Mouse (Mus musculus) hindbrain, embryonic 12.5 days (tissue): Measurements from ENCODE around the gene Gpr107. TPM values are rescaled to one million over a fixed set of nuclear protein-coding genes. Genes with fewer than 3 reads are reported as not detected.

Source experiments
- ATAC-seq: fragments of 200-750 bp; cut with Nextera tagmentation; 2 replicates; pipeline ENCODE4 v1.8.0; 2017; ENCODE audit warnings: moderate TSS enrichment; ENCODE audit not compliant: low FRiP score
- H3K27ac ChIP-seq: fragments of 300-500 bp; sonication (generic); 2 replicates; pipeline ENCODE4 v1.5.1; 2016; ENCODE audit warnings: mild to moderate bottlenecking
- H3K27me3 ChIP-seq: fragments of 300-500 bp; sonication (generic); 2 replicates; pipeline ENCODE4 v1.6.1; 2016; ENCODE audit warnings: mild to moderate bottlenecking
- H3K36me3 ChIP-seq: fragments of 300-500 bp; sonication (generic); 2 replicates; pipeline ENCODE4 v1.6.1; 2016; ENCODE audit warnings: mild to moderate bottlenecking
- H3K4me1 ChIP-seq: fragments of 300-500 bp; sonication (generic); 2 replicates; pipeline ENCODE4 v1.6.1; 2016
- H3K4me2 ChIP-seq: fragments of 300-500 bp; sonication (generic); replicated peaks from 2 replicates; pipeline ENCODE4 v1.6.1; 2016; ENCODE audit warnings: mild to moderate bottlenecking
- H3K4me3 ChIP-seq: fragments of 300-500 bp; sonication (generic); 2 replicates; pipeline ENCODE4 v1.5.1; 2016; ENCODE audit warnings: mild to moderate bottlenecking
- H3K9ac ChIP-seq: fragments of 300-500 bp; sonication (generic); 2 replicates; pipeline ENCODE4 v1.6.1; 2016; ENCODE audit warnings: mild to moderate bottlenecking, moderate library complexity
- H3K9me3 ChIP-seq: fragments of 300-500 bp; sonication (generic); replicated peaks from 2 replicates; pipeline ENCODE4 v1.6.1; 2016; ENCODE audit warnings: mild to moderate bottlenecking
- WGBS: fragments of 180-500 bp; shearing (Covaris S2); methylation state at CpG from one replicate; pipeline ENCODE4 v1.1.7; 2016; 5-methylcytosine and 5-hydroxymethylcytosine counted together
- polyA plus RNA-seq: library from polyadenylated mRNA; unstranded; fragments of >200 nt; fragmentation: Nextera tagmentation; extraction: Ambion mirVana; gene quantifications from 2 replicates; pipeline ENCODE4 v1.2.1, GENCODE M21; 2016

Gene Gpr107
- polyA plus RNA-seq, 1 experiment from 2014 or later, result 43.1 TPM

GRCm38 (mm10) chr2:31142505-31142904 lies 9.6 kb upstream of the Gpr107 start:
- no peaks in the 10 kb centered on the region for H3K9me3 ChIP-seq
- no peak for ATAC-seq
- 0 out of 2 replicates have a peak overlapping the region, but pooled peaks have one; percentile 1 for H3K27ac ChIP-seq
- H3K4me3 ChIP-seq, result peak overlapping the region; percentile 80
- peak overlapping the region; percentile 73 for H3K4me2 ChIP-seq
- H3K4me1 ChIP-seq, result peaks cover 16% of the 10 kb centered on the region
- H3K36me3 ChIP-seq, result peaks cover 18% of the 10 kb centered on the region
- peaks cover 15% of the 10 kb centered on the region for H3K27me3 ChIP-seq
- WGBS, result 39% methylated on average over 3 of the region's 3 CpGs
- H3K9ac ChIP-seq, result no peak overlapping the region

- H3K4me1 ChIP-seq, result peaks cover 16% of the 10 kb centered on the region
- H3K36me3 ChIP-seq, result peaks cover 25% of the 10 kb centered on the region
- no peak overlapping the region for H3K4me2 ChIP-seq
- no peak overlapping the region for H3K9ac ChIP-seq
- H3K27ac ChIP-seq, result no peak overlapping the region
- H3K9me3 ChIP-seq, result no peaks in the 10 kb centered on the region
- no peak overlapping the region for H3K4me3 ChIP-seq
- H3K27me3 ChIP-seq, result peaks cover 15% of the 10 kb centered on the region
- ATAC-seq, result no peak
- WGBS, result 90% methylated on average over 6 of the region's 6 CpGs
Observed at GRCm38 (mm10) chr2:31143326-31143725, 8.8 kb upstream of the Gpr107 start.

GRCm38 (mm10) chr2:31143768-31144695 lies 8.1 kb upstream of the Gpr107 start:
- no peak overlapping the region for H3K9ac ChIP-seq
- no peak overlapping the region for H3K27ac ChIP-seq
- ATAC-seq, result no peak
- WGBS, result 79% methylated on average over 16 of the region's 16 CpGs
- H3K27me3 ChIP-seq, result peaks cover 15% of the 10 kb centered on the region
- no peak overlapping the region for H3K4me2 ChIP-seq
- no peak overlapping the region for H3K4me3 ChIP-seq
- no peaks in the 10 kb centered on the region for H3K9me3 ChIP-seq
- peaks cover 16% of the 10 kb centered on the region for H3K4me1 ChIP-seq
- H3K36me3 ChIP-seq, result peaks cover 26% of the 10 kb centered on the region

GRCm38 (mm10) chr2:31144901-31145300 lies 7.2 kb upstream of the Gpr107 start:
- peaks cover 16% of the 10 kb centered on the region for H3K4me1 ChIP-seq
- no peak overlapping the region for H3K9ac ChIP-seq
- H3K27ac ChIP-seq, result no peak overlapping the region
- H3K4me2 ChIP-seq, result no peak overlapping the region
- no peaks in the 10 kb centered on the region for H3K9me3 ChIP-seq
- H3K36me3 ChIP-seq, result peaks cover 26% of the 10 kb centered on the region
- peaks cover 15% of the 10 kb centered on the region for H3K27me3 ChIP-seq
- 96% methylated on average over 1 of the region's 1 CpGs for WGBS
- ATAC-seq, result no peak
- no peak overlapping the region for H3K4me3 ChIP-seq

DNA sequence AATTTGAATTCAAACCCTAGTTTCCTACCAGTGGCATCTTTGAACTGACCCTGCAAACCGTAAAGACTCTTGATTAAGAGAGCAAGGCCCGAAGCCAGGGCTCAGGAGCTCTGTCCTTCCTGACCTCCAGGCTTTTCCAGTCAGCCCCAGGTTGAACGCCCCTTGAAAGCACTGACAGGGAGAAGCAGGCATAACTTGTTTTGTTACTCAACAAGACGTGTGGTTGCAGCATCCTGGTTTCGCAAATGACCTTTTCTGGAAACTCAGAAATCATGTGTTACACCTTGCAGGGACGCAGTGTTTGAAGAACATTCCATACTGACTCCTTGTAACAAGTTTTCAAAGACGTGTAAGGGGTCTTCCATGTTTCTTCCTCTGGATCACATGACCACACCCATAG lies 5.1 kb upstream of the Gpr107 start:
- Histone ChIP-seq H3K4me1 (peaks cover 12% of the 10 kb centered on the region), H3K27me3 (peaks cover 13% of the 10 kb centered on the region), H3K4me3 (no peak overlapping the region), H3K4me2 (no peak overlapping the region), H3K9me3 (no peaks in the 10 kb centered on the region), H3K9ac (no peak overlapping the region), H3K27ac (no peak overlapping the region), H3K36me3 (peaks cover 30% of the 10 kb centered on the region)
- no peak for ATAC-seq
- 88% methylated on average over 7 of the region's 7 CpGs for WGBS

- ATAC-seq, result no peak
- no peak overlapping the region for H3K9ac ChIP-seq
- peaks cover 18% of the 10 kb centered on the region for H3K4me1 ChIP-seq
- no peak overlapping the region for H3K27ac ChIP-seq
- no peaks in the 10 kb centered on the region for H3K27me3 ChIP-seq
- no peaks in the 10 kb centered on the region for H3K9me3 ChIP-seq
- no peak overlapping the region for H3K4me3 ChIP-seq
- no peak overlapping the region for H3K4me2 ChIP-seq
- H3K36me3 ChIP-seq, result peaks cover 27% of the 10 kb centered on the region
Observed at GRCm38 (mm10) chr2:31150762-31151161, 1.4 kb upstream of the Gpr107 start.

DNA sequence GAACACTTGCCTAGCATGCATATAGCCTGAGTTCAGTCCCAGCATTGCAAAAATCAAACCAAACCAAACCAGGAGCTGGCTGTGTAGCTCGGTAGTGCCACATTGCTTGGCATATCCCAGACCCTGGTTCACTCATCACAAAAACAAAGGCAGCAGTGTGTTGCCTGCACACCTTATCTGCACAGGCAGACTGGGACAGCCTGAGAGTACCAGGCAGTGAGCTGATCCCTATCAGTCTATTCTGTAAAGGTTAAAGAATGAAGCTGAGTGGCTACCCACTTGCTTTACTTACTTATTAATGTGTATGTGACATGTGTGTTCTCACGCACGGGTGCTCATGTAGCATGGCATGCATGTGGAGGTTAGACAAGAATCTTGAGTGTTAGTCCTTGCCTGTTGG lies 4.7 kb downstream of the Gpr107 start:
- no peaks in the 10 kb centered on the region for H3K36me3 ChIP-seq
- H3K27ac ChIP-seq, result no peak overlapping the region
- no peaks in the 10 kb centered on the region for H3K27me3 ChIP-seq
- no peaks in the 10 kb centered on the region for H3K9me3 ChIP-seq
- WGBS, result 93% methylated on average over 3 of the region's 3 CpGs
- H3K4me3 ChIP-seq, result no peak overlapping the region
- ATAC-seq, result no peak
- peaks cover 15% of the 10 kb centered on the region for H3K4me1 ChIP-seq
- H3K9ac ChIP-seq, result no peak overlapping the region
- H3K4me2 ChIP-seq, result no peak overlapping the region

DNA sequence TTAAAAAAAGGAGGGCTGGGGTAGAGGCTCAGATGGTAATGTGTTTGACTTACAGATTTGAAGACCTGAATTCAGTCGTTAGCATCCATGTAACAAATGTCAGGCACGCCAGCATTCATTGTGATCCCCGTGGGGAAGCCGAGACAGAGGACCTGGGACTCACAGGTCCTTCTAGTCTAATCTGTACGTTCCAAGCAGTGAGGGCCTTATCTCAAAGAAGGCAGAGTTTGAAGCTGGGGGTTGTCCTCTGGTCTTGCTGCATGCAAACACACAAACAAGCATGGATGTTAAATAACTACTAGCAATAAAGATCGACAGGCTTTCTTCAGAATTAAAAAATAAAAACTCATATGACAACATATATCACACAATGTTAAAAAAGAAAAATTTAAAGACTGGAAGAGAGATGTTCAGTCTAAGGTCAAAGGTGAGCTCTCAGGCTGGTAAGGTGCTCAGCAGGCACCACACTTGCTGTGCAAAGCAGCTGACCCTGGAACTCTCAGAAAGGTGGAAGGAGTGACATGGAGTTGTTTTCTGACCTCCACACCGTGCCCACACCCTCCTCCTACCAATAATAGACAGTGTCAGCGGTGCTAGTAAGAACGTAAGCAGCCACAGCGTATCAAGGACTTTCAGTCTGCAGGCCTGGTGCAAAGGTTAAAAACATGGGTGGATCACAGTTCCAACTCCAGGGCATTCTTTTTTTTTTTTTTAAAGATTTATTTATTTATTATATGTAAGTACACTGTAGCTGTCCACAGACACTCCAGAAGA lies 8.2 kb downstream of the Gpr107 start:
- Histone ChIP-seq H3K9ac (no peak overlapping the region), H3K27me3 (no peaks in the 10 kb centered on the region), H3K4me3 (no peak overlapping the region), H3K36me3 (no peaks in the 10 kb centered on the region), H3K9me3 (no peaks in the 10 kb centered on the region), H3K27ac (no peak overlapping the region), H3K4me2 (no peak overlapping the region), H3K4me1 (peaks cover 17% of the 10 kb centered on the region)
- ATAC-seq, result no peak
- WGBS, result 89% methylated on average over 10 of the region's 10 CpGs

DNA sequence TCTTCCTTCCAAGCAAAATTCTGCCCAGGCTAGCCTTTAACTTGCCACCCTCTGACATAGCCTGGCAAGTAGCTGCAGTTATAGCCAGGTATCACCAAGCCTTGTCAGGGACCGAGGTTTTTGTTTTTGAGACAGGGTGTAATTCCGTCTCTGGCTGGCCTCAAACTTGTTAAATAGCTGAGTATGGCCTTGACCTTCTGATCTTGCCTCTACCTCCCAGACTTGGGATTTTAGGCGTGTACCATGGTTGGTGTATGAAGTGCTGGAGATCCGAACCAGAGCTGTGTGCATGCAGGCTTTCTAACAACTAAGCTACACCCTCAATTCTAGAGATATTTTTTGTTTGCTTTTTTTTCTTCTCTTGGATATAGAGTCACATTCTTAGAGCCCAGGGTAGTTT lies 9.5 kb downstream of the Gpr107 start:
- H3K4me3 ChIP-seq, result no peak overlapping the region
- H3K9me3 ChIP-seq, result no peaks in the 10 kb centered on the region
- H3K4me2 ChIP-seq, result no peak overlapping the region
- no peak for ATAC-seq
- H3K4me1 ChIP-seq, result peaks cover 17% of the 10 kb centered on the region
- no peak overlapping the region for H3K9ac ChIP-seq
- H3K27ac ChIP-seq, result no peak overlapping the region
- WGBS, result 87% methylated on average over 4 of the region's 4 CpGs
- 0 out of 2 replicates have a peak, but pooled peaks cover 2% of the 10 kb centered on the region for H3K36me3 ChIP-seq
- no peaks in the 10 kb centered on the region for H3K27me3 ChIP-seq

DNA sequence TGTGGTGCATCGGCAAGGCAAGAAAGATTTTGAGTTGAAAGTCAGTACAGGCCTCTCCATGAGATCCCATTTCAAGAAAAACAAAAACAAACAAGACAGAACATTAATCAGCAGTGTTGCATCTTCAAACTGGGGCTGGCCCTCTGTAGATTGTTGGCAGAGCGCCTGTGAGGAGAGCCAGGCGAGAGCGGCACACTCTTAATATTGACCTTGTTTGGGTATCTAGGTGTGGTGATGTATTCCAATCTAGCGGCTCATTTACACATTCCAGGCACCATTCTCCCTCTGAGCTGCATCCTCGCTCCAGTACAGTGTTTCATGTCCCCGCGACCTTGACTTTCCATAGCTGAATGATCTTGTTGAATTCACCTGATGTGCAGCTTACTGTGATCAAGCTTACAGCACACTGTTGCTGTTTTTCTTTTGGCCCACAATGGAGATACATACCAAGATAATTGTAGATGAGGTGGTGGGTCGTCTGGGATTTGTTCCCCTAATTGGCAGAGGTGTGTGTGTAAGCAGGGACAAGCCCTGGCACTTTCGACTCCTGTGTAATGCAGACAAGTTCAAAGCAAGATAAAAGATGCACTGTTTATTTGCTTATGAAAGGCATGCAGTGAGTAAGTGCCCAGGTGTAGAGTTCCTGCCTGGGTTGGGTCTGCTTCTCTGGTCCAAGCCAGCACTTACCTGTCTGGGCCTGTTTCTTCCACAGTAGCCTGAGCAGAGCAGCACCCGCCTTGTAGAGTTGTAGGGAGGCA lies 11.4 kb downstream of the Gpr107 start:
- H3K36me3 ChIP-seq, result peaks cover 21% of the 10 kb centered on the region
- H3K4me2 ChIP-seq, result no peak overlapping the region
- H3K27ac ChIP-seq, result no peak overlapping the region
- H3K4me3 ChIP-seq, result no peak overlapping the region
- H3K9ac ChIP-seq, result no peak overlapping the region
- H3K4me1 ChIP-seq, result peaks cover 14% of the 10 kb centered on the region
- no peaks in the 10 kb centered on the region for H3K9me3 ChIP-seq
- H3K27me3 ChIP-seq, result no peaks in the 10 kb centered on the region
- no peak for ATAC-seq
- 84% methylated on average over 11 of the region's 11 CpGs for WGBS

- Histone ChIP-seq H3K4me3 (no peak overlapping the region), H3K9me3 (no peaks in the 10 kb centered on the region), H3K36me3 (peaks cover 35% of the 10 kb centered on the region), H3K4me2 (no peak overlapping the region), H3K27me3 (no peaks in the 10 kb centered on the region), H3K27ac (no peak overlapping the region), H3K9ac (no peak overlapping the region), H3K4me1 (peaks cover 14% of the 10 kb centered on the region)
- 54% methylated on average over 5 of the region's 5 CpGs for WGBS
- ATAC-seq, result no peak
Observed at GRCm38 (mm10) chr2:31164841-31165455, 12.8 kb downstream of the Gpr107 start.

DNA sequence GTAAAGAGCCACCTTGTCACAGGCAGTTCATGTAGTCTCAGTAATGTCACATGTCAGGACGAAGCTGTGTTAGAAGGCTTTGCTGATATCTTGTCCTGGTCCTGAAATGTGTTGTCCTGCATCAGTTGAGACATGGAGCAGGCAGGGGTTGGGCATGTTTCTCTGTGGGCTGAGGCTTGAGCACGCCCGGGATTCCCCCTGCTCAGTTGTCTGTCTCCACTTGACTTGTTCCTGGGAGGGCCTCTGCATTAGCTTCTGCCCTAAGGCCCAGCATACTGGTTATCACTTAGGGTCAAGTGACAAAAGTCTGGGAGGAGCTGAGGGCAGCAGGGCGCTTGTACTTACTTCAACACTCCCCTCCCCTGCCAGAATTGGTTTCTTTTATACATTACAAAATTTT lies 13.4 kb downstream of the Gpr107 start:
- WGBS, result 67% methylated on average over 4 of the region's 4 CpGs
- no peak overlapping the region for H3K27ac ChIP-seq
- H3K4me2 ChIP-seq, result no peak overlapping the region
- no peaks in the 10 kb centered on the region for H3K9me3 ChIP-seq
- no peak overlapping the region for H3K9ac ChIP-seq
- no peak overlapping the region for H3K4me3 ChIP-seq
- peaks cover 41% of the 10 kb centered on the region for H3K36me3 ChIP-seq
- no peak for ATAC-seq
- H3K4me1 ChIP-seq, result peaks cover 14% of the 10 kb centered on the region
- no peaks in the 10 kb centered on the region for H3K27me3 ChIP-seq
